Mouse (Mus musculus) left cerebral cortex, postnatal 14 days (tissue): ENCODE measurements at regions not wholly inside any gene's neighbourhood (a gene's known extent, or its start where the extent isn't known, plus 50 kb on each side); places are given as distances from the start of the nearest gene placed in this dataset.
A peak's percentile ranks its signal among the peaks of the same experiment; 100 is the strongest.

Experiments
- DNase-seq, 2 experiments: peaks; one replicate each; pipeline ENCODE4 v3.0.0; 2021 to 2022; ENCODE audit warnings: low spot score in 2 of 2, mixed read lengths in 1 of 2
- intact Hi-C: fragments of 180-260 bp; cut with DNase I; formaldehyde crosslinking; loops from one replicate; pipeline ENCODE4 v1.15.1; 2025

GRCm38 (mm10) chr9:115361191-115361590, 51.0 kb upstream of the Stt3b start:
- DNase-seq = no peak
- intact Hi-C loops = no loop called here

GRCm38 (mm10) chr9:115361881-115362280, 51.7 kb upstream of the Stt3b start:
- DNase-seq = no peak
- intact Hi-C loops = no loop called here

- DNase-seq = no peak
- intact Hi-C loops = no loop called here
These were observed 52.3 kb upstream of the Stt3b start for GRCm38 (mm10) chr9:115362486-115362885.

- no peak for DNase-seq
- intact Hi-C loops = no loop called here
These were observed 55.0 kb upstream of the Stt3b start for GRCm38 (mm10) chr9:115364919-115365861.

GRCm38 (mm10) chr9:115367808-115368207, 57.6 kb upstream of the Stt3b start:
- DNase-seq = no peak
- intact Hi-C loops = no loop called here

- DNase-seq = no peak
- intact Hi-C loops = no loop called here
These were observed 70.1 kb upstream of the Stt3b start for GRCm38 (mm10) chr9:115380276-115380675.

GRCm38 (mm10) chr9:115382824-115383475, 72.7 kb upstream of the Stt3b start:
- intact Hi-C loops = no loop called here
- no peak for DNase-seq

- no peak for DNase-seq
- intact Hi-C loops = no loop called here
These were observed 73.7 kb upstream of the Stt3b start for GRCm38 (mm10) chr9:115383935-115384334.

GRCm38 (mm10) chr9:115384345-115384744, 74.1 kb upstream of the Stt3b start:
- DNase-seq = no peak
- intact Hi-C loops = no loop called here

GRCm38 (mm10) chr9:115387471-115388360, 77.5 kb upstream of the Stt3b start:
- intact Hi-C loops = no loop called here

GRCm38 (mm10) chr9:115388361-115388759, 78.1 kb upstream of the Stt3b start:
- intact Hi-C loops = no loop called here
- no peak for DNase-seq

More at GRCm38 (mm10) chr9:115387471-115388360, 77.5 kb upstream of the Stt3b start:
- DNase-seq = no peak

GRCm38 (mm10) chr9:115389082-115389481, 78.9 kb upstream of the Stt3b start:
- DNase-seq = no peak
- intact Hi-C loops = no loop called here

- peak in 1 of 2 experiments; percentile 29 for DNase-seq
- intact Hi-C loops = no loop called here
These were observed 80.7 kb upstream of the Stt3b start for GRCm38 (mm10) chr9:115390880-115391281.

GRCm38 (mm10) chr9:115395511-115395910, 85.3 kb upstream of the Stt3b start:
- intact Hi-C loops = no loop called here

GRCm38 (mm10) chr9:115400461-115400860, 90.2 kb upstream of the Stt3b start:
- intact Hi-C loops = no loop called here

More at GRCm38 (mm10) chr9:115395511-115395910, 85.3 kb upstream of the Stt3b start:
- DNase-seq = no peak

GRCm38 (mm10) chr9:115401405-115402151, 91.4 kb upstream of the Stt3b start:
- DNase-seq = no peak
- intact Hi-C loops = no loop called here

More at GRCm38 (mm10) chr9:115400461-115400860, 90.2 kb upstream of the Stt3b start:
- DNase-seq = no peak

- DNase-seq = no peak
- intact Hi-C loops = no loop called here
These were observed 92.4 kb upstream of the Stt3b start for GRCm38 (mm10) chr9:115402661-115403060.

GRCm38 (mm10) chr9:115403354-115403968, 93.2 kb upstream of the Stt3b start:
- intact Hi-C loops = no loop called here
- DNase-seq = no peak
